Mouse (Mus musculus) layer of hippocampus, adult 11-12 months (tissue): ENCODE measurements around the gene Csf2ra.
"Not testable (repeated sequence)": the region's sequence is repeated elsewhere in the genome, so short reads cannot be mapped to it uniquely, and the experiment has no call there.

ENCODE experiments used
- DNase-seq: peaks from one replicate; pipeline ENCODE4 v3.0.0; 2022; ENCODE audit warnings: low spot score

The Csf2ra gene

DNA sequence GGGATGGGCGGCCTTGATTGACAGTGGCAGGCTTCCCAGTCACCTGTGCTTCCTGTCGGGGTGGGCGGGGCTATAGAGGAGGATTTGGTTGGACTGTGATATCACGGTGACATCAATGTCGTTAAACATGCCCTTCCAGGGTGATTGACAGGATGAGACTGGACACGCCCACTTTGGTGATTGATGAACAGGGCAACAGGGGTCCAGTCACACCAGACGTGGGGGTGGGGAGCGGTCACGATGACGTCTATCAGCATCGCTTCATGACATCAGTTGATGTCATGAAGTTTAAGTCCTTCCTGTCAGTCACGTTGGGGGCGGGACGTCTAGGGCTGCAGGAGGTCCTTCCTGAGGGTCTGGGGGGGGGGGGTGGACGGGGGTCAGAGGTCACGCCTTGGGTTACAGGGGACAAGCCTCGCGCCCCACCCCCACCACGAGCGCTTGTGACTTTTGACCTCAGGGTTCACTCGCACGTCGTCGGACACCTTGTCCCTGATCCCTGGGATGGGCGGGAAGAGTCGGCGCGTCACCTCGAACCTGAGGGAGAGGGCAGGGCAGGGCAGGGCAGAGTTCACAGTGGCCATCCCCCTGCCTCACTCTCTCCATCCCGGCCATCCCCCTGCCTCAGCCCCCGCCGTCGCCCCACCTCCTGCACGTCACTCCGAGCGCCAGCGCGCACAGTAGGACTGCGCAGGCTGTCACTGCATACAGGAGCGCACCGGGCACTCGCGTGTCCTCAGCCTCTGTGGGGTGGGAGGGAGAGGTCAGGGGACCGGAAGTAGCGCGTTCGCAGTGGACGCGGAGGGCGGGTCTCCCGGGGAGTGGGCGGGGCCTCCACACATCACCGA lies 3.3 kb downstream of the Csf2ra start:
- peak; percentile 22 for DNase-seq

DNA sequence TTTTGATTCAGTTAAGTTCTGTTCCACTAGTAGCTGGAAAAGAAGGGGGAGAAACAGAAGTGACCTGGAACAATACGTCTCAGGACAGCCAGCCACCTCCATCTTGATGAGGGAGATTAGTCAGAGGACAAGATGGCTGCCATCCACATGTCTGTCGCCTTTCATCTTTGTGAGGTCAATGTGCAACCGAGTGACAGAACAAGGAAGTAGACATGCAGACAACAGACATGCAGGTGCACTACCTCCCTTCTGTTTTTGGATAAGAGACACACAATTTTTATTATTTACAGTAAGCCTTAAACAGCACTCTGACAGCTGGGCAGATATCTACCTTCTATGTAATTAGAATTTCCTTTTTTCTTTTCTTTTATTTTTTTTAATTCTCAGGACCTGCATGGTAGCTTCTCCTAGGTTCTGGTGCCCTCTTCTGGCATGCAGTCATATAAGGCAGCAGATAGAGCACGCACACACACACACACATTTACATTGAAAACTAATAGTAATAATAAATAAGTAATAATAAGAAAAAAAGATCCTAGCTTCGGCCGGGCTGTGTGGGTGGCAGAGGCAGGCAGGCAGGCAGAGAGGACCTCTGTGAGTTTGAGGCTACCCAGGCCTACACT lies 4.4 kb downstream of the Csf2ra start:
- no peak for DNase-seq

DNA sequence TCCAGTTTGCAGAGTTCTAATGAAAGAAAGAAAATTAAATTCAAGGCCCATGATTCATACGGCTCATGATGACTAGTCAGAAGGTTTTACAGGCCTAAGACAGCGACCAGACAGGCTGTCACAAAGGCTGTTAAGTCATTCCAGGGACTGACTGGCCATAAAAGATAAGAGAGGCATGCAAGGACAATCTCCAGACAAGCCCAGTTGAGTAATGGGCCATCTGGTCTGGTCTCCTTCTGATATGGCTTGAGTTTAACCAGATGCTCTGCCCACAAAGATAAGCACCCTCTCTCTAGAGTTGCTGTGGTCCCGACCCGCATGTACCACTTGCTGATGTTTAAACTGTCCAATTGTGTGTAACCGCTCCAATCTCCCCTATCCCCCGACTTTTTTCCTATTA lies 20.7 kb downstream of the Csf2ra start:
- DNase-seq: not testable (repeated sequence)

DNA sequence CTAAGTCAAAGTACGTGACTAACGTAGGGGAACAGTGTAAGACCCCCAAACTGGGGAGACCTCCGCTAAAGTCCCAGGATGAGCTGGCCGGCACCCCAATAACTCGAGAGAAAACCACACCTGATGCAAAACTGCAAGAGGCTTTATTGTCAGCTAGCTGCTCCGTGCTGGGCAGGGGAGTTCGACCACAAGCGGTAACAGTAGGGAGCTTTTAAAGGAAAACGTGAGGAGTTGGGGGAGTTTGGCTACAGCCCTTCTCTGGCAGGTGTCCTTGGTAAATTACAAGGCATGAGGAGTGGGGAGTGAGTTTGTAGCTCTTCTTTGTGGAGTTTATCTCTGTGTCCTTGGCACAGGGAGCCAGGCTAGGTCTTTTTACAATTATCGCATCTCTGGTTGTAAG lies 28.4 kb downstream of the Csf2ra start:
- peak; percentile 9 for DNase-seq

DNA sequence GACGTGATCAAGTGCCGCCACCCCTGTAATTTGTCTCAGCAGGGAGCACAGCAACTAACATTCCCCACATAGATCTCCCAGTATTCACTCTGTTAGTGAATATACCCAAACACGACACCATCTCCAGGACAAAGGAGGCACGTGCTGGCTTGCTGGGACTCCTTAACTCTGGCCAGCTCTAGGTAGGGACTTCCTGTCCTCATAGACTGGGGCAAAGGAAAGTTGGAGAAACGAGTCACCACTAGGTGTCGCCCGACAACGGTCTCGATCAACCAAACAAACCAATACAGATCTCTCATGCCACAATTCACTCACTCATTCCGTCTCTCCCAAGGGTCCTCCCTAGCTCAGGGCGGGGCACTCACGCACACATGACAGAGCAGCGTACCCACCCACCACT lies 28.9 kb downstream of the Csf2ra start:
- DNase-seq: peak; percentile 92

DNA sequence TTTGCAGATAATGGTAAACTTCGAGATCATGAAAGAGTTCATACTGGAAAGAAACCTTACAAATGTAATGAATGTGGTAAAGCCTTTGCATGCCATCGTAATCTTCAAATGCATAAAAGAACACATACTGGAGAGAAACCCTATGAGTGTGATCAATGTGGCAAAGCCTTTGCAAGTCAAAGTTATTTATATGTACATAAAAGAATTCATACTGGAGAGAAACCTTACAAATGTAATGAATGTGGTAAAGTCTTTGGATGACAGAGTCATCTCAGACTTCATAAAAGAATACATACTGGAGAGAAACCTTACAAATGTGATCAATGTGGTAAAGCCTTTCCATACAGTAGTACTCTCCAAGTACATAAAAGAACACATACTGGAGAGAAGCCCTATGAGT lies 44.6 kb downstream of the Csf2ra start, which contains the start of gene Gm6020:
Gene Gm6020 (plus strand): TSS at position 301 of the 400 bp plus-strand sequence.
- DNase-seq: not testable (repeated sequence)

DNA sequence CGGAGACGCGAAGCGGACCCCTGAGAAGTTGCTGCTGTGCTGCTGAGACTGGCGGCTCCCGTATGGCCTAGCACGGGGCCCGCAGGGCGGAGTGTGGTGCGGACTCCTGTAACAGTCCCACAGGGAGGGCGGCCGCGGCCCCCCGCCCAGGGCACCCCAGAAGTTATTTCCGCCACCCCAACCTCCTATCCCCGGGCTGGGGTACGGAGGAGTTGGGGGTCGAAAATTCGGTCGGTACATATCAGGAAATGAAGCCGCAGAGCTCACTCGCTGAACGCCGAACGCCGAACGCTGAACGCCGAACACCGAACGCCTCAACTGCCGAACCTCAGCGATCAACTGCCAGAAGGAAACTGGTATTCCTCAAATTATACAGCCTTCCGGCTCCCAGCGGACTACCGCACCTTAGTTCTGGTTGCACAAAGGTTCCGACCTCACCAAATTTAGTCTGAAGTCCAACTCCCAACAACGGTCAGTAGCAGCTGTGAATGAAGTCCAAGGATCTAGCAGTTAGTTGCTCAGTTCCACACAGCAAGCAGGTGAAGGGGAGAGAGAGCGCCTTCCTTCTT lies 52.4 kb downstream of the Csf2ra start, which contains the start of gene Gm7102:
Gene Gm7102 (minus strand): TSS at position 554 of the 569 bp plus-strand sequence.
- no peak for DNase-seq
